37 mouse cellular contexts compared by ENCODE assay signal in the genomic region with DNA sequence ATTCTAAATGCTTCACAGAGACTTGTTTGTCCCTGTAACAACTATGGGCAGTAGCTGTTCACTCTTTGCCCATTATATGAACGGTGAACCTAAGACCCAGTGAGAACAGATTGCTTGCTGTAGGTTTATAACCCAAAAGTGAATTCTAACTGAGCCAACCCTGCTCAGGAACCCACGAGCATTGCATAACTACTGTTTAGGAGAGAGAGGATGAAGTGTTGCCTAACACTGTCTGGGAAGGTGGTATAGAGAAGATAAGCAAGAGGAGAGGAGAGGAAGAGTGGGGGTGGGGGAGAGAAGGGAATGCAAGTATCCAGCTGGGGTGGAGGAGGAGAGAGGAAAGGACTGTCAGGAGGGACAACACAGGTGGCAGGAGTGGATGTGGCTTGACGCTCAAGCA. TPM values are rescaled to one million over a fixed set of nuclear protein-coding genes. Genes with fewer than 3 reads are reported as not detected.
A peak's percentile ranks its signal among the peaks of the same experiment; 100 is the strongest.
DNase-seq lines count a peak whose midpoint lies in the region; ATAC-seq and TF ChIP-seq lines count a peak whose summit lies in the region.
"Had no signal": no experiment of that assay in that cellular context is flagged by ENCODE, and none has a peak within 500 bp of the region (broad histone marks: within the 10 kb centered on the region; RNA-seq: fewer than 3 reads in every experiment).

No protein-coding gene starts in this region.

- no peaks in the 10 kb centered on the region for H3K27me3 ChIP-seq in forebrain, embryonic 11.5 days (ENCODE audit: control insufficient read depth, insufficient read depth, low read length)
- no peaks in the 10 kb centered on the region for H3K27me3 ChIP-seq in forebrain, embryonic 10.5 days (ENCODE audit: poor library complexity, severe bottlenecking)
- H3K27me3 ChIP-seq in liver, postnatal 0 days (ENCODE audit: insufficient read depth, low read length) = no peaks in the 10 kb centered on the region
- H3K27me3 ChIP-seq: embryonic facial prominence, embryonic 15.5 days; heart, embryonic 15.5 days; hindbrain, embryonic 13.5 days; liver, embryonic 15.5 days; lung, embryonic 15.5 days; midbrain, embryonic 12.5 days; neural tube, embryonic 13.5 days; stomach, embryonic 15.5 days had no signal

- H3K4me2 ChIP-seq in forebrain, embryonic 11.5 days (ENCODE audit: low read depth, low read length, severe bottlenecking) = no peak overlapping the region
- H3K4me2 ChIP-seq in liver, postnatal 0 days (ENCODE audit: low read depth, low read length) = peak overlapping the region; percentile 40; the same call in 1 of the 2 replicates
- H3K4me2 ChIP-seq: embryonic facial prominence, embryonic 15.5 days; heart, embryonic 15.5 days; hindbrain, embryonic 13.5 days; liver, embryonic 15.5 days; lung, embryonic 15.5 days; midbrain, embryonic 12.5 days; neural tube, embryonic 13.5 days; stomach, embryonic 15.5 days had no signal

- no peak for TF ChIP-seq CTCF in liver, postnatal 0 days (IDR thresholded peaks at IDR 0.05; ENCODE audit: low read depth)
- no peak for TF ChIP-seq CTCF in bone marrow, adult 2 months (IDR thresholded peaks at IDR 0.05; ENCODE audit: control insufficient read depth, insufficient read depth, low read length)

- H3K9ac ChIP-seq in forebrain, embryonic 11.5 days (ENCODE audit: low read length) = no peak overlapping the region
- H3K9ac ChIP-seq in liver, postnatal 0 days (replicated peaks) = no peak overlapping the region
- H3K9ac ChIP-seq: embryonic facial prominence, embryonic 15.5 days; heart, embryonic 15.5 days; hindbrain, embryonic 13.5 days; liver, embryonic 15.5 days; lung, embryonic 15.5 days; midbrain, embryonic 12.5 days; neural tube, embryonic 13.5 days; stomach, embryonic 15.5 days had no signal

- ATAC-seq in forebrain, embryonic 11.5 days (replicated peaks; ENCODE audit: low FRiP score) = no peak
- no peak for ATAC-seq in liver, postnatal 0 days
- ATAC-seq in megakaryocyte-erythroid progenitor cell, adult 5-6 weeks (replicated peaks; ENCODE audit: low FRiP score, low TSS enrichment, poor library complexity, severe bottlenecking) = no peak
- ATAC-seq: forebrain, embryonic 14.5 days; intestine, embryonic 16.5 days had no signal

- no peak for TF ChIP-seq POLR2A in bone marrow, adult 2 months (IDR thresholded peaks at IDR 0.05; ENCODE audit: borderline replicate concordance, control insufficient read depth, low read depth, low read length)

- H3K9me3 ChIP-seq in forebrain, embryonic 11.5 days (ENCODE audit: control insufficient read depth, low read length) = no peaks in the 10 kb centered on the region
- no peaks in the 10 kb centered on the region for H3K9me3 ChIP-seq in forebrain, embryonic 10.5 days
- H3K9me3 ChIP-seq in liver, postnatal 0 days (ENCODE audit: low read length) = no peaks in the 10 kb centered on the region
- H3K9me3 ChIP-seq: embryonic facial prominence, embryonic 10.5 days; embryonic facial prominence, embryonic 15.5 days; G1E; heart, embryonic 15.5 days; hindbrain, embryonic 13.5 days; liver, embryonic 15.5 days; lung, embryonic 15.5 days; midbrain, embryonic 12.5 days; neural tube, embryonic 13.5 days; stomach, embryonic 15.5 days had no signal

- no peak overlapping the region for H3K27ac ChIP-seq in forebrain, embryonic 11.5 days (ENCODE audit: low read depth, low read length)
- H3K27ac ChIP-seq in forebrain, embryonic 10.5 days = no peak overlapping the region
- H3K27ac ChIP-seq in liver, postnatal 0 days (ENCODE audit: low read depth) = no peak overlapping the region
- peak overlapping the region; percentile 52 for H3K27ac ChIP-seq in bone marrow, adult 2 months (ENCODE audit: control insufficient read depth, insufficient read depth, low read depth, low read length, poor library complexity)
- H3K27ac ChIP-seq: embryonic facial prominence, embryonic 10.5 days; embryonic facial prominence, embryonic 15.5 days; gastrocnemius, adult 2 months; heart, embryonic 15.5 days; hindbrain, embryonic 13.5 days; kidney, postnatal 0 days; liver, embryonic 15.5 days; lung, embryonic 15.5 days; midbrain, embryonic 12.5 days; neural tube, embryonic 13.5 days; stomach, embryonic 15.5 days had no signal

- TF ChIP-seq EP300 in liver, postnatal 0 days (IDR thresholded peaks at IDR 0.05; ENCODE audit: low read depth) = no peak

- 89% methylated on average over 3 of the region's 3 CpGs for WGBS in forebrain, embryonic 11.5 days
- WGBS in forebrain, embryonic 10.5 days = 84% methylated on average over 3 of the region's 3 CpGs
- WGBS in liver, postnatal 0 days (ENCODE audit: insufficient replicate concordance) = 30% methylated on average over 3 of the region's 3 CpGs
- WGBS in bone marrow, adult 2 months = 18% methylated on average over 3 of the region's 3 CpGs

- DNase-seq in forebrain, embryonic 11.5 days (ENCODE audit: low spot score) = peak; percentile 9
- DNase-seq in forebrain, embryonic 10.5 days (ENCODE audit: extremely low spot score, low spot score) = no peak
- no peak for DNase-seq in liver, postnatal 0 days
- no peak for DNase-seq in liver
- peak; percentile 76 for DNase-seq in yolk sac, embryonic 10.5 days (ENCODE audit: low spot score)
- DNase-seq: adrenal gland, postnatal 10 days; cerebellum, adult 11-12 months; cerebellum, postnatal 10 days; gastrocnemius, adult 2 months; gastrocnemius, postnatal 36 days; heart, postnatal 36 days; kidney, adult 8-10 months; kidney, postnatal 4 days; left cerebral cortex, postnatal 4 days; lung, postnatal 4 days; right cerebral cortex, postnatal 25 days had no signal

- H3K4me3 ChIP-seq in forebrain, embryonic 11.5 days (ENCODE audit: low read depth, low read length) = no peak overlapping the region
- H3K4me3 ChIP-seq in forebrain, embryonic 10.5 days = no peak overlapping the region
- H3K4me3 ChIP-seq in liver, postnatal 0 days (ENCODE audit: low read depth, low read length) = no peak overlapping the region
- H3K4me3 ChIP-seq in bone marrow, adult 2 months (replicated peaks; ENCODE audit: control insufficient read depth, low read depth, low read length) = peak overlapping the region; percentile 21
- H3K4me3 ChIP-seq: embryonic facial prominence, embryonic 10.5 days; embryonic facial prominence, embryonic 15.5 days; gastrocnemius, adult 2 months; heart, embryonic 15.5 days; hindbrain, embryonic 13.5 days; liver, embryonic 15.5 days; lung, embryonic 15.5 days; midbrain, embryonic 12.5 days; neural tube, embryonic 13.5 days; stomach, embryonic 15.5 days had no signal

- H3K36me3 ChIP-seq in forebrain, embryonic 11.5 days (ENCODE audit: control insufficient read depth, insufficient read depth, low read length) = no peaks in the 10 kb centered on the region
- H3K36me3 ChIP-seq in forebrain, embryonic 10.5 days (replicated peaks) = no peaks in the 10 kb centered on the region
- no peaks in the 10 kb centered on the region for H3K36me3 ChIP-seq in liver, postnatal 0 days (replicated peaks; ENCODE audit: insufficient read depth, low read length)
- H3K36me3 ChIP-seq: embryonic facial prominence, embryonic 10.5 days; embryonic facial prominence, embryonic 15.5 days; G1E; heart, embryonic 15.5 days; hindbrain, embryonic 13.5 days; liver, embryonic 15.5 days; lung, embryonic 15.5 days; midbrain, embryonic 12.5 days; neural tube, embryonic 13.5 days; stomach, embryonic 15.5 days had no signal

- H3K4me1 ChIP-seq in forebrain, embryonic 11.5 days (replicated peaks; ENCODE audit: control insufficient read depth, insufficient read depth, low read length) = no peaks in the 10 kb centered on the region
- no peaks in the 10 kb centered on the region for H3K4me1 ChIP-seq in forebrain, embryonic 10.5 days
- H3K4me1 ChIP-seq in liver, postnatal 0 days (ENCODE audit: insufficient read depth) = peaks cover 8% of the 10 kb centered on the region
- peaks cover 10% of the 10 kb centered on the region for H3K4me1 ChIP-seq in bone marrow, adult 2 months (ENCODE audit: control insufficient read depth, insufficient read depth, low read length)
- H3K4me1 ChIP-seq: embryonic facial prominence, embryonic 15.5 days; hindbrain, embryonic 13.5 days; midbrain, embryonic 12.5 days; neural tube, embryonic 13.5 days; stomach, embryonic 15.5 days had no signal

RNA-seq across cellular contexts. Expression of a gene that starts 2.7 kb away (rescaled TPM):
- polyA plus RNA-seq in forebrain, embryonic 11.5 days (2014; fragmentation: Nextera tagmentation; extraction: Ambion mirVana) = 0.12 and 0.17 TPM in 2 replicates
- 0.05 and 0.14 TPM in 2 replicates for polyA plus RNA-seq in forebrain, embryonic 10.5 days (2016; fragmentation: Nextera tagmentation; extraction: Ambion mirVana)
- polyA plus RNA-seq in liver, postnatal 0 days (2015; fragmentation: Nextera tagmentation; extraction: Ambion mirVana) = 2.5 and 3.2 TPM in 2 replicates
- polyA plus RNA-seq in bone marrow, adult 2 months (2011; ENCODE audit: insufficient read depth, insufficient read length, low replicate concordance, missing spikeins) = 5.0 and 26.1 TPM in 2 replicates
- total RNA-seq in megakaryocyte-erythroid progenitor cell, adult 5-6 weeks (2014; fragmentation: Nextera tagmentation) = 1.5 TPM in 1 of 2 replicates, not detected in the other
- 0.38 and 0.57 TPM in 2 replicates for total RNA-seq in megakaryocyte-erythroid progenitor cell, adult 5-6 weeks (2017)
- total RNA-seq: gastrocnemius, postnatal 36 days; layer of hippocampus, adult 8-10 months; layer of hippocampus, postnatal 25 days had no signal
- polyA plus RNA-seq: G1E had no signal

RNA-seq across cellular contexts. Expression of a gene that starts 25.8 kb away (rescaled TPM):
- 0.24 and 0.27 TPM in 2 replicates for polyA plus RNA-seq in forebrain, embryonic 11.5 days (2014; fragmentation: Nextera tagmentation; extraction: Ambion mirVana)
- 0.27 and 0.35 TPM in 2 replicates for polyA plus RNA-seq in forebrain, embryonic 10.5 days (2016; fragmentation: Nextera tagmentation; extraction: Ambion mirVana)
- 0.20 TPM in 1 of 2 replicates, not detected in the other for polyA plus RNA-seq in liver, postnatal 0 days (2015; fragmentation: Nextera tagmentation; extraction: Ambion mirVana)
- 1.1 and 2.6 TPM in 2 replicates for polyA plus RNA-seq in bone marrow, adult 2 months (2011; ENCODE audit: insufficient read depth, insufficient read length, low replicate concordance, missing spikeins)
- not detected in 2 replicates for total RNA-seq in megakaryocyte-erythroid progenitor cell, adult 5-6 weeks (2014; fragmentation: Nextera tagmentation)
- 0.70 TPM in 1 of 2 replicates, not detected in the other for total RNA-seq in megakaryocyte-erythroid progenitor cell, adult 5-6 weeks (2017)
- total RNA-seq: layer of hippocampus, postnatal 25 days; left cerebral cortex, adult 8-10 months had no signal
- polyA plus RNA-seq: G1E; liver, embryonic 15.5 days had no signal

RNA-seq across cellular contexts. Expression of a gene that starts 26.8 kb away (rescaled TPM):
- polyA plus RNA-seq in forebrain, embryonic 11.5 days (2014; fragmentation: Nextera tagmentation; extraction: Ambion mirVana) = 15.6 and 17.1 TPM in 2 replicates
- polyA plus RNA-seq in forebrain, embryonic 10.5 days (2016; fragmentation: Nextera tagmentation; extraction: Ambion mirVana) = 11.6 and 15.9 TPM in 2 replicates
- 12.1 and 12.8 TPM in 2 replicates for polyA plus RNA-seq in liver, postnatal 0 days (2015; fragmentation: Nextera tagmentation; extraction: Ambion mirVana)
- polyA plus RNA-seq in bone marrow, adult 2 months (2011; ENCODE audit: insufficient read depth, insufficient read length, low replicate concordance, missing spikeins) = 26.4 and 26.5 TPM in 2 replicates
- total RNA-seq in megakaryocyte-erythroid progenitor cell, adult 5-6 weeks (2014; fragmentation: Nextera tagmentation) = 62.1 and 69.2 TPM in 2 replicates
- total RNA-seq in megakaryocyte-erythroid progenitor cell, adult 5-6 weeks (2017) = 17.3 and 25.3 TPM in 2 replicates

RNA-seq across cellular contexts. Expression of a gene that starts 43.3 kb away (rescaled TPM):
- not detected in 2 replicates for polyA plus RNA-seq in forebrain, embryonic 11.5 days (2014; fragmentation: Nextera tagmentation; extraction: Ambion mirVana)
- polyA plus RNA-seq in forebrain, embryonic 10.5 days (2016; fragmentation: Nextera tagmentation; extraction: Ambion mirVana) = not detected in 2 replicates
- not detected in 2 replicates for polyA plus RNA-seq in liver, postnatal 0 days (2015; fragmentation: Nextera tagmentation; extraction: Ambion mirVana)
- polyA plus RNA-seq in bone marrow, adult 2 months (2011; ENCODE audit: insufficient read depth, insufficient read length, low replicate concordance, missing spikeins) = 2.7 TPM in 1 of 2 replicates, not detected in the other
- not detected in 2 replicates for total RNA-seq in megakaryocyte-erythroid progenitor cell, adult 5-6 weeks (2014; fragmentation: Nextera tagmentation)
- total RNA-seq in megakaryocyte-erythroid progenitor cell, adult 5-6 weeks (2017) = not detected in 2 replicates
- total RNA-seq: adrenal gland, postnatal 10 days; gastrocnemius, adult 2 months; gastrocnemius, postnatal 36 days; heart, adult 8-10 months; heart, postnatal 36 days; layer of hippocampus, postnatal 25 days; left cerebral cortex, adult 8-10 months; left cerebral cortex, postnatal 4 days had no signal
- polyA plus RNA-seq: embryonic facial prominence, embryonic 10.5 days; embryonic facial prominence, embryonic 15.5 days; forebrain, embryonic 14.5 days; frontal cortex, adult 2 months; G1E; heart, embryonic 15.5 days; hindbrain, embryonic 13.5 days; intestine, embryonic 16.5 days; kidney, postnatal 0 days; limb, embryonic 14.5 days; liver, embryonic 15.5 days; lung, embryonic 15.5 days; midbrain, embryonic 12.5 days; neural tube, embryonic 13.5 days; stomach, embryonic 15.5 days had no signal

Comparison
In these comparisons a context has a peak if more than half of its experiments do, and no peak if none do; other contexts are left out.
1. DNase-seq: peak in forebrain, embryonic 11.5 days (single experiment) and yolk sac, embryonic 10.5 days (single experiment); none in forebrain, embryonic 10.5 days (single experiment), liver, postnatal 0 days (single experiment) and liver (single experiment).